Mouse (Mus musculus): ENCODE data around the gene Spo11. TPM values are rescaled to one million over a fixed set of nuclear protein-coding genes. Genes with fewer than 3 reads are reported as not detected.

The Spo11 gene
- polyA plus RNA-seq, 1 experiment: not detected

GRCm38 (mm10) chr2:172976661-172977238 lies 750 bp upstream of the Spo11 start:
- H3K4me1 ChIP-seq: peaks cover 31% of the 10 kb centered on the region
- peaks cover 5% of the 10 kb centered on the region for H3K9me3 ChIP-seq
- TF ChIP-seq FLI1 (IDR thresholded peaks at IDR 0.05; ENCODE audit: low read length): no peak
- TF ChIP-seq GATA1 (IDR thresholded peaks at IDR 0.05; ENCODE audit: borderline replicate concordance, low read length): no peak
- peak overlapping the region; percentile 91 for H3K4me3 ChIP-seq (replicated peaks)
- H3K36me3 ChIP-seq (replicated peaks; ENCODE audit: low read length): peaks cover 3% of the 10 kb centered on the region
- H3K27me3 ChIP-seq (replicated peaks): peaks cover 2% of the 10 kb centered on the region

GRCm38 (mm10) chr2:172978131-172978633 lies 682 bp downstream of the Spo11 start:
- TF ChIP-seq FLI1 (IDR thresholded peaks at IDR 0.05; ENCODE audit: low read length): no peak
- TF ChIP-seq GATA1 (IDR thresholded peaks at IDR 0.05; ENCODE audit: borderline replicate concordance, low read length): no peak
- peak overlapping the region; percentile 91 for H3K4me3 ChIP-seq (replicated peaks)
- H3K4me1 ChIP-seq: peaks cover 34% of the 10 kb centered on the region
- H3K36me3 ChIP-seq (replicated peaks; ENCODE audit: low read length): peaks cover 3% of the 10 kb centered on the region
- H3K27me3 ChIP-seq (replicated peaks): peaks cover 2% of the 10 kb centered on the region
- H3K9me3 ChIP-seq: peaks cover 5% of the 10 kb centered on the region

GRCm38 (mm10) chr2:172979666-172980345 lies 2.3 kb downstream of the Spo11 start:
- Histone ChIP-seq H3K4me1 (peaks cover 34% of the 10 kb centered on the region), H3K36me3 (replicated peaks; ENCODE audit: low read length) (peaks cover 3% of the 10 kb centered on the region), H3K27me3 (replicated peaks) (no peaks in the 10 kb centered on the region), H3K4me3 (replicated peaks) (no peak overlapping the region), H3K9me3 (peaks cover 5% of the 10 kb centered on the region)
- TF ChIP-seq GATA1 (IDR thresholded peaks at IDR 0.05; ENCODE audit: borderline replicate concordance, low read length): no peak
- TF ChIP-seq FLI1 (IDR thresholded peaks at IDR 0.05; ENCODE audit: low read length): no peak

- peaks cover 5% of the 10 kb centered on the region for H3K9me3 ChIP-seq
- TF ChIP-seq FLI1 (IDR thresholded peaks at IDR 0.05; ENCODE audit: low read length): no peak
- TF ChIP-seq GATA1 (IDR thresholded peaks at IDR 0.05; ENCODE audit: borderline replicate concordance, low read length): no peak
- H3K4me3 ChIP-seq (replicated peaks): no peak overlapping the region
- peaks cover 16% of the 10 kb centered on the region for H3K4me1 ChIP-seq
- H3K27me3 ChIP-seq (replicated peaks): peaks cover 15% of the 10 kb centered on the region
- peaks cover 3% of the 10 kb centered on the region for H3K36me3 ChIP-seq (replicated peaks; ENCODE audit: low read length)
Measured at GRCm38 (mm10) chr2:172982776-172983561, 5.5 kb downstream of the Spo11 start.

- Histone ChIP-seq H3K36me3 (replicated peaks; ENCODE audit: low read length) (no peaks in the 10 kb centered on the region), H3K4me3 (replicated peaks) (no peak overlapping the region), H3K27me3 (replicated peaks) (peaks cover 44% of the 10 kb centered on the region), H3K4me1 (peaks cover 6% of the 10 kb centered on the region; the same call in 1 of the 2 replicates), H3K9me3 (no peaks in the 10 kb centered on the region)
- TF ChIP-seq GATA1 (IDR thresholded peaks at IDR 0.05; ENCODE audit: borderline replicate concordance, low read length): no peak
- TF ChIP-seq FLI1 (IDR thresholded peaks at IDR 0.05; ENCODE audit: low read length): no peak
Measured at GRCm38 (mm10) chr2:172990161-172990560, 12.7 kb downstream of the Spo11 start.

GRCm38 (mm10) chr2:172996207-172996606 lies 18.7 kb downstream of the Spo11 start:
- H3K4me3 ChIP-seq (replicated peaks): no peak overlapping the region
- H3K9me3 ChIP-seq: no peaks in the 10 kb centered on the region
- peaks cover 18% of the 10 kb centered on the region for H3K27me3 ChIP-seq (replicated peaks)
- no peak for TF ChIP-seq GATA1 (IDR thresholded peaks at IDR 0.05; ENCODE audit: borderline replicate concordance, low read length)
- no peak for TF ChIP-seq FLI1 (IDR thresholded peaks at IDR 0.05; ENCODE audit: low read length)
- H3K36me3 ChIP-seq (replicated peaks; ENCODE audit: low read length): peaks cover 1% of the 10 kb centered on the region
- H3K4me1 ChIP-seq: peaks cover 19% of the 10 kb centered on the region

GRCm38 (mm10) chr2:172997748-172998147 lies 20.2 kb downstream of the Spo11 start:
- TF ChIP-seq FLI1 (IDR thresholded peaks at IDR 0.05; ENCODE audit: low read length) (no peak), GATA1 (IDR thresholded peaks at IDR 0.05; ENCODE audit: borderline replicate concordance, low read length) (no peak)
- peaks cover 16% of the 10 kb centered on the region for H3K36me3 ChIP-seq (replicated peaks; ENCODE audit: low read length)
- peaks cover 10% of the 10 kb centered on the region for H3K27me3 ChIP-seq (replicated peaks)
- no peak overlapping the region for H3K4me3 ChIP-seq (replicated peaks)
- H3K9me3 ChIP-seq: no peaks in the 10 kb centered on the region
- peaks cover 30% of the 10 kb centered on the region for H3K4me1 ChIP-seq

GRCm38 (mm10) chr2:172998478-172998877 lies 21.0 kb downstream of the Spo11 start:
- Histone ChIP-seq H3K36me3 (replicated peaks; ENCODE audit: low read length) (peaks cover 23% of the 10 kb centered on the region), H3K27me3 (replicated peaks) (peaks cover 7% of the 10 kb centered on the region), H3K9me3 (no peaks in the 10 kb centered on the region), H3K4me3 (replicated peaks) (no peak overlapping the region), H3K4me1 (peaks cover 36% of the 10 kb centered on the region)
- TF ChIP-seq FLI1 (IDR thresholded peaks at IDR 0.05; ENCODE audit: low read length) (no peak), GATA1 (IDR thresholded peaks at IDR 0.05; ENCODE audit: borderline replicate concordance, low read length) (no peak)

- H3K9me3 ChIP-seq: no peaks in the 10 kb centered on the region
- H3K4me1 ChIP-seq: peaks cover 48% of the 10 kb centered on the region
- peaks cover 36% of the 10 kb centered on the region for H3K36me3 ChIP-seq (replicated peaks; ENCODE audit: low read length)
- TF ChIP-seq GATA1 (IDR thresholded peaks at IDR 0.05; ENCODE audit: borderline replicate concordance, low read length): no peak
- TF ChIP-seq FLI1 (IDR thresholded peaks at IDR 0.05; ENCODE audit: low read length): 0 out of 2 replicates have a peak, but pooled peaks have one; percentile 28
- peaks cover 1% of the 10 kb centered on the region for H3K27me3 ChIP-seq (replicated peaks)
- H3K4me3 ChIP-seq (replicated peaks): peak within 1 kb of the TSS; percentile 98
Measured at GRCm38 (mm10) chr2:172999630-173000284, 22.3 kb downstream of the Spo11 start, which contains the start of gene Rae1. TSS of gene Rae1 (plus strand) at chr2:173000117.
